Mouse (Mus musculus): ENCODE results near the gene Gpr6. TPM values are rescaled to one million over a fixed set of nuclear protein-coding genes. Genes with fewer than 3 reads are reported as not detected.

The Gpr6 gene
- polyA plus RNA-seq, 1 experiment from 2014 or later: 1.1 TPM

GRCm38 (mm10) chr10:41040530-41041085 lies 31.5 kb downstream of the Gpr6 start:
- Histone ChIP-seq H3K27ac (replicated peaks) (no peak overlapping the region), H3K27me3 (no peaks in the 10 kb centered on the region), H3K9me3 (no peaks in the 10 kb centered on the region), H3K4me1 (replicated peaks) (peaks cover 16% of the 10 kb centered on the region; the same call in 1 of the 2 replicates), H3K9ac (no peak overlapping the region), H3K4me2 (no peak overlapping the region), H3K36me3 (no peaks in the 10 kb centered on the region), H3K4me3 (no peak overlapping the region)
- ATAC-seq (ENCODE audit: low FRiP score, low read depth): no peak

DNA sequence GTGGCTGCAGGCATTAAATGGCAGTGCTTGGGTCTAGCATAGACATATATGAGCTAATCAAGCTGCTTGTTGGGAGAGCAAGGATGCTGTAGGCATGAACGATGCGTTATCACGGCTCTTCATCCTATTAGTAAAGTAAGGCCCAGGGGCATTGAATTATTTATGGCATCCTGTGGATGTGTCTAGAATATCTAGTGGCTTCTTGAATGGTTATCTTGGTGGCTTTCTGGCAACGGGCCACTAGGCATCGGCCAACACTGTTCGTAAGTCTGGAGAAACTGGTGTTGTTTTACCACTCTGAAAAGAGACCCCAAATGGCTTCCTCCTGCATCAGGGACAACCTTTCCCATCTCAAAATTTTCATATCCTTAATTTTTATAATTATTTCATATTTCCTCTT lies 33.6 kb downstream of the Gpr6 start:
- Histone ChIP-seq H3K4me1 (replicated peaks) (peaks cover 16% of the 10 kb centered on the region; the same call in 1 of the 2 replicates), H3K27me3 (no peaks in the 10 kb centered on the region), H3K36me3 (no peaks in the 10 kb centered on the region), H3K4me3 (no peak overlapping the region), H3K27ac (replicated peaks) (no peak overlapping the region), H3K9ac (no peak overlapping the region), H3K4me2 (no peak overlapping the region), H3K9me3 (no peaks in the 10 kb centered on the region)
- WGBS: 42% methylated on average over 6 of the region's 6 CpGs
- peak; percentile 36; the same call in 1 of the 2 replicates for ATAC-seq (ENCODE audit: low FRiP score, low read depth)

DNA sequence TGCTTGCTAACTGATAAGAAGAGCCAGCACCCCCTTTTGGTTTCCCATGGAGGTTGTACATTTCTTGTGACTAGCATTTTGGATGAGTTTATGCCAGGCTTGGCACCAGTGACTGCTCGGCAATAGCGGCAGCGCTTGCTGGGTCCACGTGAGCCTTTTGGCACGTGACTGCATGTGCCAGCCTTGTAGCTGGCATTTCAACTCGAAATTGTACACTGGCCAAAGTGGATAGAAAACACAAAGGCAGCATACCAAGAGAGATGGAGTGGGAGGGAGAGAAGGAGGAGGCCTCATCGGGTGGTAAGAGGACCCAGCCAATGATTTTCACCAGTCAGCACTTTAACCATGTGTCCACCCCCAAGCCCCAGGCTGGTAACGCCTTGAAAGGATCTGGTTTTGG lies 34.4 kb downstream of the Gpr6 start:
- Histone ChIP-seq H3K9me3 (no peaks in the 10 kb centered on the region), H3K4me2 (no peak overlapping the region), H3K27ac (replicated peaks) (no peak overlapping the region), H3K4me3 (no peak overlapping the region), H3K4me1 (replicated peaks) (peaks cover 16% of the 10 kb centered on the region; the same call in 1 of the 2 replicates), H3K36me3 (no peaks in the 10 kb centered on the region), H3K27me3 (no peaks in the 10 kb centered on the region), H3K9ac (no peak overlapping the region)
- 50% methylated on average over 8 of the region's 8 CpGs for WGBS
- ATAC-seq (ENCODE audit: low FRiP score, low read depth): peak; percentile 79

GRCm38 (mm10) chr10:41032811-41033210 lies 39.3 kb downstream of the Gpr6 start:
- WGBS: 82% methylated on average over 7 of the region's 7 CpGs
- no peak overlapping the region for H3K4me3 ChIP-seq
- ATAC-seq (ENCODE audit: low FRiP score, low read depth): no peak
- H3K4me2 ChIP-seq: no peak overlapping the region
- H3K9me3 ChIP-seq: no peaks in the 10 kb centered on the region
- H3K36me3 ChIP-seq: no peaks in the 10 kb centered on the region
- 0 out of 2 replicates have a peak, but pooled peaks cover 3% of the 10 kb centered on the region for H3K4me1 ChIP-seq (replicated peaks)
- H3K9ac ChIP-seq: no peak overlapping the region
- no peak overlapping the region for H3K27ac ChIP-seq (replicated peaks)
- H3K27me3 ChIP-seq: no peaks in the 10 kb centered on the region

DNA sequence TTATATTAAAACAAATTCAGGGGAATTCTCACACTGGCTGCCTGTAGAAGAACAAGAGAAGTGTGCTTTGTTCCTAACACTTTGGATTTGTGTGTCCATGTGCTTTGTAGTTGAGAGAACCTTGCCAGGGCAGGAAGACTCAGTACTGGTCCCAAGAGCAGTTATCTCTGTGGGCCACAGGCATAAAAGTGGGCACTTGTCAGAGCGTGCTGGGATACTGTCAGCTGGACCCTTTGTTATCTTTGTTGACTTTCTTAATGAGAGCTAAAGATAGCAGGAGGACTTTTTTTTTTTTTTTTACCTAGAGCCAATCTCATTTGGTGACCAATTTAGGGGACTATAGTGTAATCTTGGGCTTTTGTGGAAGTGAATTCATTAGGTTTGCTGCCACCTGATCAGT lies 47.2 kb downstream of the Gpr6 start:
- WGBS: 57% methylated on average over 1 of the region's 1 CpGs

GRCm38 (mm10) chr10:41024406-41024805 lies 47.7 kb downstream of the Gpr6 start:
- WGBS: 42% methylated on average over 1 of the region's 1 CpGs
- no peaks in the 10 kb centered on the region for H3K36me3 ChIP-seq
- no peak overlapping the region for H3K9ac ChIP-seq
- H3K27ac ChIP-seq (replicated peaks): no peak overlapping the region
- no peak for ATAC-seq (ENCODE audit: low FRiP score, low read depth)
- no peaks in the 10 kb centered on the region for H3K4me1 ChIP-seq (replicated peaks)
- H3K27me3 ChIP-seq: no peaks in the 10 kb centered on the region
- H3K9me3 ChIP-seq: no peaks in the 10 kb centered on the region; the same call in 1 of the 2 replicates
- no peak overlapping the region for H3K4me3 ChIP-seq
- no peak overlapping the region for H3K4me2 ChIP-seq

More for the DNA sequence above, 47.2 kb downstream of the Gpr6 start:
- ATAC-seq (ENCODE audit: low FRiP score, low read depth): no peak
- no peaks in the 10 kb centered on the region; the same call in 1 of the 2 replicates for H3K9me3 ChIP-seq
- H3K4me2 ChIP-seq: no peak overlapping the region
- no peak overlapping the region for H3K4me3 ChIP-seq
- no peaks in the 10 kb centered on the region for H3K4me1 ChIP-seq (replicated peaks)
- no peaks in the 10 kb centered on the region for H3K27me3 ChIP-seq
- H3K27ac ChIP-seq (replicated peaks): no peak overlapping the region
- no peaks in the 10 kb centered on the region for H3K36me3 ChIP-seq
- H3K9ac ChIP-seq: no peak overlapping the region

DNA sequence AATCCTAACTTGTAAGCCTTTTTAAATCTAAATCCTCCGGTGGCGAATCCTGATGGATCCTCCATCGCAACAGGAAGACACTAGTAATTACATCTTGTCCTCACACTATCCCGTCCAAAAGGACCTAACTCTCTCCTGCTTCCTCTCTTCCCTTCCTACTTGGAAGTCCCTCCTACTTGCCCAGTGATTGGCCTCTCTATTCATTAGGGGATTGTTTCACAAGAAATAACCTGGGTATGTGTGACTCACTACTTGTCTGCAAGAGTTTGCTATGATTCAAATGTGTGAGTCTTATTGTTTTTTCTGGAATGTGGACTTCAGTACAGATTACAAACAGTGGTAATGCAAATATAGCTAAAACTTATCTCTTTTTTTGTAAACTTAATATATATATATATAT lies 49.9 kb downstream of the Gpr6 start:
- Histone ChIP-seq H3K4me1 (replicated peaks) (no peaks in the 10 kb centered on the region), H3K36me3 (no peaks in the 10 kb centered on the region), H3K4me3 (no peak overlapping the region), H3K27ac (replicated peaks) (no peak overlapping the region), H3K4me2 (no peak overlapping the region), H3K9me3 (no peaks in the 10 kb centered on the region; the same call in 1 of the 2 replicates), H3K27me3 (no peaks in the 10 kb centered on the region), H3K9ac (no peak overlapping the region)
- WGBS: 92% methylated on average over 4 of the region's 4 CpGs
- ATAC-seq (ENCODE audit: low FRiP score, low read depth): no peak

Other genes starting within 250 kb of the Gpr6 start
- gene Cdc40, start 189.0 kb downstream of the Gpr6 start, polyA plus RNA-seq (2015; fragmentation: Nextera tagmentation; extraction: Ambion mirVana): 22.4 and 22.6 TPM in 2 replicates
- gene Wasf1, start 188.8 kb downstream of the Gpr6 start, polyA plus RNA-seq (2015; fragmentation: Nextera tagmentation; extraction: Ambion mirVana): 101 and 122 TPM in 2 replicates
- gene Fig4, start 231.0 kb upstream of the Gpr6 start, polyA plus RNA-seq (2015; fragmentation: Nextera tagmentation; extraction: Ambion mirVana): 28.9 and 30.1 TPM in 2 replicates
- gene Ak9, start 231.7 kb upstream of the Gpr6 start, polyA plus RNA-seq (2015; fragmentation: Nextera tagmentation; extraction: Ambion mirVana): 0.28 and 0.40 TPM in 2 replicates

All from hindbrain, embryonic 15.5 days (tissue).